Mouse (Mus musculus) ES-E14 (cell line): ENCODE results near the gene Frmd3.

Experiments used
- CHD2 ChIP-seq: IDR thresholded peaks from 2 replicates; pipeline ENCODE4 v1.6.1; 2014; ENCODE audit warnings: mild to moderate bottlenecking, low read depth, low read length, inconsistent platforms
- HCFC1 ChIP-seq: IDR thresholded peaks from 2 replicates; pipeline ENCODE4 v1.6.1; 2012; ENCODE audit warnings: low read length, inconsistent platforms, borderline replicate concordance; ENCODE audit not compliant: insufficient read depth
- MAFK ChIP-seq: IDR thresholded peaks from 2 replicates; pipeline ENCODE4 v1.6.1; 2014; ENCODE audit warnings: mild to moderate bottlenecking, low read depth, low read length, inconsistent platforms; ENCODE audit not compliant: insufficient read depth
- ZC3H11A ChIP-seq: IDR thresholded peaks from 2 replicates; pipeline ENCODE4 v1.6.1; 2012; ENCODE audit warnings: low read depth, mild to moderate bottlenecking, inconsistent platforms, low read length, borderline replicate concordance
- ZNF384 ChIP-seq: IDR thresholded peaks from 2 replicates; pipeline ENCODE4 v1.6.1; 2012; ENCODE audit warnings: low read depth, low read length, inconsistent platforms

GRCm38 (mm10) chr4:74012277-74012676 lies 965 bp upstream of the Frmd3 start:
- no peak for TF ChIP-seq ZC3H11A
- TF ChIP-seq CHD2 = no peak
- no peak for TF ChIP-seq MAFK
- no peak for TF ChIP-seq HCFC1
- no peak for TF ChIP-seq ZNF384
